In the genomic region with DNA sequence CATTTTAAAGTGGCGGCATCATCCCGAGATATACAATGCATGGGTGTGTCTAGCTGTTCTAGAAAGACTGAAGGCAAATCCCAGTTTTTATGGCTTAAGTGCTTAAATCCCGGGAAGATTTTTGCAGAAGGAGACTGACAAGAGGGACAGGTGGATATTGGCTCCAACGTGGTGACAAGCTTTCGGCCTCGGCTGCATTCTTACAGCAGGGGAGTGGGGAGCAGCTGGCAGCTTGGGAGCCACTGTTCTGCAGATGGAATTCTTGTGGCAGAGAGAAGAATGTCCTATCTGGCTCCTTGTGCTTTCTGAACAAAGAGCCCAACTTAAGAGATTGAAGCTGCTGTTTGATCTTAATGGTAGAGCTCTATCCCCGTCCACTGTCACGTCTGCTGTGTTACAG, we compare ENCODE assay signal across 23 mouse cellular contexts. TPM values are rescaled to one million over a fixed set of nuclear protein-coding genes. Genes with fewer than 3 reads are reported as not detected.
DNase-seq lines count a peak whose midpoint lies in the region; ATAC-seq and TF ChIP-seq lines count a peak whose summit lies in the region.
"Had no signal": no experiment of that assay in that cellular context is flagged by ENCODE, and none has a peak within 500 bp of the region (broad histone marks: within the 10 kb centered on the region; RNA-seq: fewer than 3 reads in every experiment).

No protein-coding gene starts in this region.

- WGBS in forebrain, embryonic 15.5 days, result 49% methylated on average over 8 of the region's 8 CpGs
- 44% methylated on average over 8 of the region's 8 CpGs for WGBS in forebrain, embryonic 16.5 days
- WGBS in midbrain, embryonic 11.5 days, result 65% methylated on average over 8 of the region's 8 CpGs
- 34% methylated on average over 8 of the region's 8 CpGs for WGBS in midbrain, postnatal 0 days
- 60% methylated on average over 8 of the region's 8 CpGs for WGBS in kidney, embryonic 16.5 days

- H3K27ac ChIP-seq in forebrain, embryonic 15.5 days (replicated peaks), result no peak overlapping the region
- no peak overlapping the region for H3K27ac ChIP-seq in forebrain, embryonic 16.5 days (ENCODE audit: low read length)
- H3K27ac ChIP-seq in midbrain, embryonic 11.5 days (ENCODE audit: low read depth, low read length), result no peak overlapping the region
- H3K27ac ChIP-seq in midbrain, postnatal 0 days (ENCODE audit: low read depth, low read length), result no peak overlapping the region
- no peak overlapping the region for H3K27ac ChIP-seq in kidney, embryonic 16.5 days (ENCODE audit: low read length)
- H3K27ac ChIP-seq: embryonic facial prominence, embryonic 12.5 days; forebrain, embryonic 13.5 days; heart, adult 2 months; heart, embryonic 15.5 days; hindbrain, postnatal 0 days had no signal

- H3K4me3 ChIP-seq in forebrain, embryonic 15.5 days, result no peak overlapping the region
- no peak overlapping the region for H3K4me3 ChIP-seq in forebrain, embryonic 16.5 days (replicated peaks; ENCODE audit: low read length)
- no peak overlapping the region for H3K4me3 ChIP-seq in midbrain, embryonic 11.5 days (ENCODE audit: low read depth, low read length)
- no peak overlapping the region for H3K4me3 ChIP-seq in midbrain, postnatal 0 days (ENCODE audit: low read depth, low read length)
- no peak overlapping the region for H3K4me3 ChIP-seq in kidney, embryonic 16.5 days (ENCODE audit: low read length)
- H3K4me3 ChIP-seq: embryonic facial prominence, embryonic 12.5 days; forebrain, embryonic 13.5 days; heart, adult 2 months; heart, embryonic 15.5 days had no signal

- H3K27me3 ChIP-seq in forebrain, embryonic 15.5 days, result no peaks in the 10 kb centered on the region
- H3K27me3 ChIP-seq in forebrain, embryonic 16.5 days (replicated peaks; ENCODE audit: control insufficient read depth, insufficient read depth, low read length), result no peaks in the 10 kb centered on the region
- H3K27me3 ChIP-seq in midbrain, embryonic 11.5 days (ENCODE audit: control insufficient read depth, insufficient read depth, low read length), result no peaks in the 10 kb centered on the region
- no peaks in the 10 kb centered on the region for H3K27me3 ChIP-seq in midbrain, postnatal 0 days (ENCODE audit: insufficient read depth, low read length)
- no peaks in the 10 kb centered on the region for H3K27me3 ChIP-seq in kidney, embryonic 16.5 days (ENCODE audit: insufficient read depth, low read length)
- H3K27me3 ChIP-seq: embryonic facial prominence, embryonic 12.5 days; forebrain, embryonic 13.5 days; heart, embryonic 15.5 days had no signal

- no peaks in the 10 kb centered on the region for H3K4me1 ChIP-seq in forebrain, embryonic 15.5 days
- no peaks in the 10 kb centered on the region for H3K4me1 ChIP-seq in forebrain, embryonic 16.5 days (replicated peaks; ENCODE audit: control insufficient read depth, insufficient read depth, low read length)
- H3K4me1 ChIP-seq in midbrain, embryonic 11.5 days (ENCODE audit: control insufficient read depth, insufficient read depth, low read length), result no peaks in the 10 kb centered on the region
- no peaks in the 10 kb centered on the region for H3K4me1 ChIP-seq in midbrain, postnatal 0 days (ENCODE audit: insufficient read depth, low read length)
- no peaks in the 10 kb centered on the region for H3K4me1 ChIP-seq in kidney, embryonic 16.5 days (ENCODE audit: insufficient read depth, low read length)
- H3K4me1 ChIP-seq: embryonic facial prominence, embryonic 12.5 days; forebrain, embryonic 13.5 days; heart, embryonic 15.5 days had no signal

- H3K36me3 ChIP-seq in forebrain, embryonic 15.5 days, result no peaks in the 10 kb centered on the region
- no peaks in the 10 kb centered on the region for H3K36me3 ChIP-seq in forebrain, embryonic 16.5 days (ENCODE audit: control insufficient read depth, insufficient read depth)
- no peaks in the 10 kb centered on the region for H3K36me3 ChIP-seq in midbrain, embryonic 11.5 days (ENCODE audit: control insufficient read depth, insufficient read depth, low read length)
- H3K36me3 ChIP-seq in midbrain, postnatal 0 days (ENCODE audit: insufficient read depth, low read length), result no peaks in the 10 kb centered on the region
- H3K36me3 ChIP-seq in kidney, embryonic 16.5 days (ENCODE audit: insufficient read depth, low read length), result no peaks in the 10 kb centered on the region
- H3K36me3 ChIP-seq: embryonic facial prominence, embryonic 12.5 days; G1E; heart, embryonic 15.5 days had no signal

- ATAC-seq in forebrain, embryonic 15.5 days (replicated peaks), result 0 out of 2 replicates have a peak, but pooled peaks have one; percentile 13
- ATAC-seq in forebrain, embryonic 16.5 days, result no peak
- no peak for ATAC-seq in midbrain, embryonic 11.5 days (ENCODE audit: low FRiP score)
- ATAC-seq in midbrain, postnatal 0 days (ENCODE audit: low FRiP score), result no peak
- no peak for ATAC-seq in kidney, embryonic 16.5 days (ENCODE audit: low FRiP score, low TSS enrichment)
- ATAC-seq: CD4-positive, CD25-positive, alpha-beta regulatory T cell, adult 4 months; forebrain, embryonic 13.5 days; hindbrain, postnatal 0 days had no signal

- TF ChIP-seq CTCF in midbrain, postnatal 0 days (IDR thresholded peaks at IDR 0.05), result no peak
- TF ChIP-seq CTCF in brain, embryonic 14.5 days (IDR thresholded peaks at IDR 0.05; ENCODE audit: borderline replicate concordance, extremely low read depth, insufficient read depth, insufficient read length), result no peak

- TF ChIP-seq POLR2A in brain, embryonic 14.5 days (IDR thresholded peaks at IDR 0.05; ENCODE audit: borderline replicate concordance, extremely low read depth, insufficient read depth, insufficient read length, poor library complexity, severe bottlenecking), result no peak

- H3K9ac ChIP-seq in forebrain, embryonic 15.5 days (replicated peaks), result no peak overlapping the region
- H3K9ac ChIP-seq in forebrain, embryonic 16.5 days (replicated peaks; ENCODE audit: low read depth, low read length), result no peak overlapping the region
- no peak overlapping the region for H3K9ac ChIP-seq in midbrain, embryonic 11.5 days (ENCODE audit: low read length)
- no peak overlapping the region for H3K9ac ChIP-seq in midbrain, postnatal 0 days (replicated peaks; ENCODE audit: low read length, poor library complexity, severe bottlenecking)
- no peak overlapping the region for H3K9ac ChIP-seq in kidney, embryonic 16.5 days (replicated peaks; ENCODE audit: low read length)
- H3K9ac ChIP-seq: embryonic facial prominence, embryonic 12.5 days; forebrain, embryonic 13.5 days; heart, embryonic 15.5 days had no signal

- H3K9me3 ChIP-seq in forebrain, embryonic 15.5 days, result no peaks in the 10 kb centered on the region
- H3K9me3 ChIP-seq in forebrain, embryonic 16.5 days (ENCODE audit: control insufficient read depth, low read length), result no peaks in the 10 kb centered on the region
- H3K9me3 ChIP-seq in midbrain, embryonic 11.5 days (ENCODE audit: control insufficient read depth, low read length), result no peaks in the 10 kb centered on the region
- H3K9me3 ChIP-seq in midbrain, postnatal 0 days (ENCODE audit: low read length), result no peaks in the 10 kb centered on the region
- H3K9me3 ChIP-seq in kidney, embryonic 16.5 days (ENCODE audit: low read length), result no peaks in the 10 kb centered on the region; the same call in 1 of the 2 replicates
- H3K9me3 ChIP-seq: embryonic facial prominence, embryonic 12.5 days; forebrain, embryonic 13.5 days; heart, embryonic 15.5 days had no signal

- peak; percentile 75 for DNase-seq in midbrain, embryonic 11.5 days (ENCODE audit: low spot score, missing footprints)
- DNase-seq in midbrain, postnatal 0 days (ENCODE audit: low spot score), result no peak
- DNase-seq in brain, embryonic 14.5 days (ENCODE audit: low read depth), result peak; percentile 53
- DNase-seq in mesoderm, embryonic 11.5 days (ENCODE audit: low read depth, low spot score), result peak; percentile 30
- DNase-seq in adrenal gland, postnatal 36 days, result no peak
- DNase-seq: adrenal gland, postnatal 10 days; cerebellum, adult 18-20 months; cerebellum, postnatal 14 days; embryo, embryonic 11 days; gastrocnemius, postnatal 10 days; heart, adult 2 months; heart, postnatal 14 days had no signal

- H3K4me2 ChIP-seq in forebrain, embryonic 15.5 days (replicated peaks), result no peak overlapping the region
- no peak overlapping the region for H3K4me2 ChIP-seq in forebrain, embryonic 16.5 days (ENCODE audit: low read length)
- no peak overlapping the region for H3K4me2 ChIP-seq in midbrain, embryonic 11.5 days
- H3K4me2 ChIP-seq in midbrain, postnatal 0 days (ENCODE audit: low read depth, low read length, poor library complexity, severe bottlenecking), result no peak overlapping the region
- no peak overlapping the region for H3K4me2 ChIP-seq in kidney, embryonic 16.5 days (replicated peaks; ENCODE audit: low read depth, low read length)
- H3K4me2 ChIP-seq: embryonic facial prominence, embryonic 12.5 days; forebrain, embryonic 13.5 days; heart, embryonic 11.5 days; heart, embryonic 15.5 days had no signal

RNA-seq across cellular contexts. Expression of a gene that starts 16.5 kb away (rescaled TPM):
- polyA plus RNA-seq in forebrain, embryonic 15.5 days (2015; fragmentation: Nextera tagmentation; extraction: Ambion mirVana), result 3.8 and 4.4 TPM in 2 replicates
- 4.1 and 6.3 TPM in 2 replicates for polyA plus RNA-seq in forebrain, embryonic 16.5 days (2015; fragmentation: Nextera tagmentation; extraction: Ambion mirVana)
- 3.0 and 3.5 TPM in 2 replicates for polyA plus RNA-seq in midbrain, embryonic 11.5 days (2014; fragmentation: Nextera tagmentation; extraction: Ambion mirVana)
- total RNA-seq in midbrain, postnatal 0 days (2014; rRNA removed), result 28.0 and 40.4 TPM in 2 replicates
- polyA plus RNA-seq in midbrain, postnatal 0 days (2015; fragmentation: Nextera tagmentation; extraction: Ambion mirVana), result 8.6 and 10.6 TPM in 2 replicates
- polyA plus RNA-seq in brain, embryonic 14.5 days (2012; rRNA removed), result 8.6 and 10.1 TPM in 2 replicates
- polyA plus RNA-seq in kidney, embryonic 16.5 days (2015; fragmentation: Nextera tagmentation; extraction: Ambion mirVana), result 4.2 and 4.9 TPM in 2 replicates
- 1 to 10 TPM; 2.7 to 9.2 TPM for total RNA-seq in adrenal gland, postnatal 36 days (2021)
- total RNA-seq: common myeloid progenitor, adult 5-6 weeks had no signal
- polyA plus RNA-seq: G1E had no signal

Comparison
In these comparisons a context has a peak if more than half of its experiments do, and no peak if none do; other contexts are left out.
1. DNase-seq: peak in midbrain, embryonic 11.5 days (single experiment), brain, embryonic 14.5 days (single experiment) and mesoderm, embryonic 11.5 days (single experiment); none in midbrain, postnatal 0 days (single experiment) and adrenal gland, postnatal 36 days (0 of 2).